Mouse (Mus musculus): ENCODE measurements around the gene Ulk3.

Ulk3 gene

DNA sequence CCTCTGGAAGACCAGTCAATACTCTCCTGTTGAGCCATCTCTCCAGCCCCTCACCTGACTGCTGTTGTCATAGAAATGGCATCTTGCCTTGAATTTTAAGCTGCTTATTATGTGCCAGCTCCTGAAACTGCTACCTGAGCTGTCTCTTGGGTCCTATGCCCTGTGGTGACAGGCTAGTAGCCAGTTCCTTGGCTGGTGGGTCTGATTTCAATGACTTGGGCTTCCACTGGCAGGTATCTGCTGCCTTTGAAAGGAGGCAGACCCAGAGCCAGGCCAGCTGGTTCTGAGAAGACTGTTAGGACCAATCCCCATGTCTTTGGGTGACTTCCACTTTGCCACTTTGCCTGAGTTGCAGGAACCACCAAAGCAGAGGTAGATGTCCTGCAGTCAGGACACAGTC lies 14.9 kb upstream of the Ulk3 start:
- no peak for DNase-seq

DNA sequence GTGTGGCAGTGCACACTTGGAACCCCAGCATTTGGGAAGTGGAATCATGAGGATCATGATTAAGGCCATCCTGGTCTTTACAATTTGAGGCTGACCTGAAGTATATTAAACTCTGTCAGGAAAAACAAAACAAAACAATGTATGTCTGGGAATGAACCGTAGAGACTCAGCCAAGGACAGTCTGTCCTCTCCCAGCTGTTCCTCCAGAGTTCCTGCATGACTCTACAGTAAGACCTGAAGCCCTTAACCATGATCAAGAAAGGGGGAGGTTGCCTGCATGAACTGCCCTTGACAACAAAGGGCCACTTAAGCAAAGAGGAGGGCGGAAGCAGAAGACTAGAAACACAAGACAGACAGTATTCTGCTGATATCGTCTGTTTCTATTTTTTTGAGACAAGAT lies 13.7 kb upstream of the Ulk3 start:
- no peak for DNase-seq

DNA sequence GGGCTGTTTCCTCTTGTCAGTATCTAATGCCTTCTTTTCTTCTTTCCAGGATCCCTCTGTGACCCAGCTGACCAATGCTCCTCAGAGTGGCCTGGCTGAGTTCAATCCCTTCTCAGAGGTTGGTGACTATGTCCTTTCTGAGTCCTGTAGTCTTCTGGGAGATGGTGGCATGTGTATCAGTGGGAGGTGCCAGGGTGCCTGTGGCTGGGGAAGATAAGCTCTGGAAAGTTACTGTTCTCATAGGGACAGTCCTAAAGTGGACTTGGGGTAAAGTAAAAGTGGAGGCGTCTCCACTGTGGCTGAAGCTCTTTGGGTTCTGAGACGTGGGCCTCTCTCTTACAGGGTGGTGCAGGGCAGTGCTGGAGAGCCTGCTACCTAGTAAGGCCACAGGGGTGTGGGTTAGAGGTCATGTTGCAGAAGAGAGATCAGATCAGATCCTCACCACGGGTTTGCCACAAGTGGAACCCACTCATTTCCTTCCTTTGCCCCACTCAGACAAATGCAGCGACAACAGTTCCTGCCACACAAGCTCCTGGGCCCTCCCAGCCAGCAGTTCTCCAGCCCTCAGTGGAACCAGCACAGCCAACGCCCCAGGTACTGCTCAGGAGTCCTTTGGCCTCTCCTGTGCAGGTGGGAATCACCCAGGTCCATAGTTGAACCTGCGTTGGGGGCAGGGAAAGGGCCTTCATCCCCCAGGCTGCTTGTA lies 12.0 kb upstream of the Ulk3 start:
- no peak for DNase-seq

DNA sequence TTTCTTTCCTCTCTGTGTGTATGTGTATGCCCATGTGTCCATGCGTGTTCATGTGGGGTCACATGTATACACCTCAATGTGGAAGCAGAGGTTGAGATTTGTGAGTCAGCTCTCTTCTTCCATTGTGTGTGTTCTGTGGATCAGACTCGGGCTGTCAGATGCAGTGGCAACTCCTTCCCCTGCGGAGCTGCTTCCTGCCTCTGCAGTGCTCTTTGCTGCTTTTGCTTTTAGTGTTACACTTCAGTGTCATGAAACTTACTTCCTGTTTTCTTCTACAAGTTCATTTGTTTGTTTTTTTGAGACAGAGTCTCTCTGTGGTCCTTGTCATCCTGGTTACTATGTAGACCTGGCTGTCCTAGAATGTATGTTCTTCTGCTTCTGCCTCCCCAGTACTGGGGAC lies 4.3 kb upstream of the Ulk3 start:
- DNase-seq = no peak

DNA sequence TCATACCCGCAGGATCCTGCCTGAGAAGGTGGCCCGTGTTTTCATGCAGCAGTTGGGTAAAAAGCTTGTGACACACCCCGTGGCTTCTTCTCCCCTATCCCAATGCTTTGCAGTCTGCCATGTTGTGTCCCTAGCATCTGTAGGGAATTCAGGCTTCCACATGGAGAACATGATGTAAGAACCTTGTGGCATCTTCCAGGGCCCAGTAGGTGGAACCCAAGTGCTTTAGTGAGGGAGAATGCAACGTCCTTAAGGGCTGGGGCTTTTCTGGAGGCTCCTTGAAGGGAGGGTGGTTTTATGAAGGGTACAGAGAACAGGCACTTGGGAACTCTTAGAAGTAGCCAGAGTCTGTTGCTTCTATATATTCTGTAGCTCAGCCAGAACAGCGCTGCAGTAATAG lies 1.5 kb downstream of the Ulk3 start:
- no peak for DNase-seq

DNA sequence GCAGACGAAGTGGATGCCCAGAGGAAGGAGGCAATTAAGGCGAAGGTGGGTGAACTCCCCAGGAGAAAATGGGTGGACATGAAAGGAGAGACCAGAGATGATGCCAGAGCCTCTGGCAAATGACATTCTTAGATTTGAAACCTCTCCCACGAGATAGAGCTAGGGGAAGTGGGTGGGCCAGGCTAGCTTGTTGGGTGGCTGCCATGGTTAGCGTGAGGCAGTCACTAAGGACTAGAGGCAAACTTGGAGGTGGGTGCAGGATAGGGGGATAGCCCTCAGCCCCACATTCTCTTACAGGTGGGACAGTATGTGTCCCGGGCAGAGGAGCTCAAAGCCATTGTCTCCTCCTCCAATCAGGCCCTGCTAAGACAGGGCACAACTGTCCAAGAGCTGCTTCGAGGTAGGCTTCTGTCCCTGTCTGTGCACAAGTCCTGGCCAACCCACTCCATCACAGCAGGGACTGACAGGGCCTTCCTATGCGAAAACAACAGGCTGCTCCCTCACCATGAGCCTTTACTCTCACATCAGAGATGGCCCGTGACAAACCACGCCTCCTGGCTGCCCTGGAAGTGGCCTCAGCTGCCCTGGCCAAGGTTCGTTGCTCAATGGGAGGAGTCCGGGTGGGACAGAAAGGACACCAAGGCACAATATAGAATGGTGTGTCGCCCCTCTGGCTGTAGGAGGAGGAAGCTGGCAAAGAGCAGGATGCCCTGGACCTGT lies 4.4 kb downstream of the Ulk3 start:
- DNase-seq = peak; percentile 41

DNA sequence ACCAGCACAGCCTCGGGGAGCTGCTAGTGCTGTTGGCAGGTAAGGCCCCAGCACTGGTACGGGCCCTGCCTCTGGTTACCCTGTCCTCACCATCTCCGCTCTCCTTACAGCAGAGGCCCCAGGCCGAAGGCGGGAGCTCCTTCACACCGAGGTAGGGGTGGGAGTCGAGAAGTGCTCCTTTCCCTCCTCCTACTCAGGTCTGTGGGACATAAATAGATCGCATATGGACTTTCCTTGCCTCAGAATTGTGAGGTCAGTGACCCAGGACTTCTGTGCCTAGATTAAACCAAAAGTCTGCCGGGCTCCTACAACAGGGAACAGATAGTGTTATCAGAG lies 4.9 kb downstream of the Ulk3 start:
- DNase-seq = no peak

DNA sequence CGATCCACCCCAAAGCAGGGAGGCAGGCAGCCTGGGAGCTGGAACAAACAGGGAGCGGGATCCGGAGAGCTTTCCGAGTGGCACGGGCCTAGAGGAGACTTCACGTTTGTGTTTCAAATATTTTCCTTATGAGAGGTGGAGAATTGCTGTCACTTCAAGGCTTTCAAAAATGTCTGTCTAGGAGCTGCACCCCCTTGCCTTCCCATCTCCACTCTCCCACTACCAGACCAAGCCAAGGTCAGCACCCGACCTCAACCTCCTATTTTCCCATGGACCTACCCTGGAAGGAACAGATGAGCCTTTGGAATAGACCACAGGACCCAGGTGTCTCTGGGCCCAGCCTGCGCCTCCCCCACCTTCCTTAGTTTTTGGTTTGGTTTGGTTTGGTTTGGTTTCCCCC lies 8.0 kb downstream of the Ulk3 start:
- no peak for DNase-seq

DNA sequence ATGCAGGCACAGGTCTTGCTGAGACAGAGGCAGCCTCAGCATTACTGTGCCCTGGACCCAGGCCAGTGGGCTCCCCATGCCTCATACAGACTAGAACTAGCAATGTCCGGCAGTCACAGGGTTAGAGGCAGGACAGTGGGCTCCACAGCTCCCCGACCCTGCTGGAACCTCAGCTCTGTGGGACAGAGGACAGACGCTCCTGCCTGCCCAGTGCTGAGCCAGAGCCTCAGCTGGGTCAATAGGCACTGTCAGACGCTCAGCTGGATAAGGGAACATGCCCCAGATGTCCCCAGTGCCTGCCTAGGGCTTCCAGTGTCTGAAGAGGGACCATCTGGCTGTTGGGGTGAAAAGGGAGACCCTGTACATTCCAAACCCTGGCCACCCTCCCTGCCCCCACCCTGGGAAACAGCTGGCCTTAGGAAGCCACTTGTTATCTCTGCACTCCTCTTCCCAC lies 8.7 kb downstream of the Ulk3 start:
- DNase-seq = no peak

DNA sequence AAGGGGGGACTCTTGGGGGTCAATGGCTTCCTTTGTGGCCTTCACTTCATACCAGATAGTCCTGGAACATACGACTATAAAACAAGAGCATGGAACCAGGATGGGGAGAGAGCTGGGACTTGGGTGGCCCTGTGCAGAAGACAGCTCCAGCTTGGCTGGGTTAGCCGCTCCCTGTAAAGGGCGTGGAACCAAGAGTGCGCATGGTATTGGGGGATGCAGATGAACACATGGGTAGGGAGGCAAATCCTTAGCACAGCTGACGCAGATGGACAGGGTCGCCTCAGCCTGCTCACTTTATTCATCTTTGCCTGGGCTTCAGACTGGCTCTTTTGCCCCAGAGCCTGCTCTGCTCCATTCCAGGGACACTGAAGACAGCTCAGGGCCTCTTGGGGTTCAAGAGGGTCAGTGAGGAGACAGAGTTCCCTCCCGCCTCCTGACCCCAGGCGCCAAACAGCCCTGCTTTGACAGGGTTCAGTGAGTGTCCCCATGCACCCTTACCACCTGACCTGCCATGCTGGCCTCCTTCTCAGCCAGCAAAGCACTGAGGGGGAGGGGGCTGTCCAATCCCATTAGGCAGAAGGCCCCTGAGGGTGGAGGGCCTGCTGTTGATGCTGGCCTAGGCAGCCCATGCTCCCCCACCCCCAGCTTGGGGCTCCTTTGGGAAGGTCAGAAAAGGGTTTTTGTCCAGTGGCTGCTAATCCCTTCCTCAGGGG lies 9.8 kb downstream of the Ulk3 start:
- DNase-seq = no peak

DNA sequence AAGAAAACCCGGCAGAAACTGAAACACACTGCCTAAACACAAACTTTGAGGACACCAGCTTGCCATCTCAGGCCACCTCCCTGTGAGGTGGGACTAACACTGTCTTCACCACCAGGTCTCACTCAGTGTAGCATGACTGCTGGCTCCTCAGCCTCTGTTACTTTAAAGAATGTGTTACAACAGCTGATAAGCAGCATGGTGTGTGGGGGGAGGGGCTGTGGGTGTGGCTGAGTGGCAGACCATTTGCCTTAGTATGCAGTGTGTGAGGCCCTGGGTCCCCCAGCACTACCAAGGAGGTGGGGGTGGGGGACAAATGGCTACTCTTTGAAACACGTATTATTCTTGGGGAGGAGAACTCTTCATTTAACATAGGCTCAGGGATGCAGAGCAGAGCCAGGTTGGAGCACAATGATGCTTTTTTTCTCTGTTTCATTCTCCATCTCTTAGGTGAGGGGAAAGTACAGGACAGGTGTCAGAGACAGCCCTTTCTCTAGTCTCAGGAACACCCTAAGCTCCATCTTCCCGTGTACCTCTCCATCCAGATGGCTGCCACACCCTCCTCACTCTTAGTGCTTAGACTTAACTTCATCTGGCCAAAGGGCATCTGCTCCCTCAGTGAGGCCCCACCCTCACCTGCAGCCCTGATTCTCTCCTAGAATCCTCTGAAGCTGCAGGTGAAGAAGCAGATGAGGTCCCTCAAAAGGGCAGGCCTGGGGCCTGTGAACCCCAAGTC lies 11.5 kb downstream of the Ulk3 start:
- no peak for DNase-seq

DNA sequence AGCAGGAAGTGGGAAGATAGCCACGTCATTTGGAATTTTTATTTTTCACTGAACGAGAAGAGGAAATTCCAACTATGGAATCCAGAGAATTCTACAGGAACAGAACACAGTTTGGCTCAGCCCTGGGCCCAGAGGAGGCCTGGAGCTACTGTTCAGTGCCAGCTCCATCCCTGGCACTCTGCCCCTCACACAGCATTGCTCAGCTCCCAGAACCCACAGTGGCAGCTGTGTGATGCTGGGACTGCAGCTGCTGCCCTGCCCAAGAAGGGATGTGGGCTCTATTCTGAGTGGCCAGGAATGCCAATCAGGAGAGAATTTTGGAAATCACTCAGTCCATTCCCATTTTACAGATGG lies 12.1 kb downstream of the Ulk3 start:
- DNase-seq = peak; percentile 75

DNA sequence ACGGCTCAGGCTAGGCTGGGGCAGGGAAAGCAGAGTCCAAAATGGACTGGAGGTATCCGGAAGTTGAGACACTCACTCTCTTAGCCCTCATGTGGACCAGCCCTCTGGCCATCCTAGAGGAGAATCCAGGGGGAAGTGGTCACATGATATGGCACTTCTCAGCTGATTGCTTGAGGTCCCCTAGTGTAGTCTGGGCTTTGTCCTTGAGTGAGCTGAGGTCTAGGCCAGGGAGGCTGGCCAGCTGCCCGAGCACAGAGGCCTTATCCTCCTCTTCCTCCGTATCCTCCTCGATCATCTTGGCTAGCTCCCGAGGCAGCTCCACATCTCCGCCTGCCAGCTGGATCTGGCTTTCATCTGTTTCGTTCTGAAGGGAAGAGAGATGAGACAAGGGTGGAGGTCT lies 12.8 kb downstream of the Ulk3 start:
- no peak for DNase-seq

DNA sequence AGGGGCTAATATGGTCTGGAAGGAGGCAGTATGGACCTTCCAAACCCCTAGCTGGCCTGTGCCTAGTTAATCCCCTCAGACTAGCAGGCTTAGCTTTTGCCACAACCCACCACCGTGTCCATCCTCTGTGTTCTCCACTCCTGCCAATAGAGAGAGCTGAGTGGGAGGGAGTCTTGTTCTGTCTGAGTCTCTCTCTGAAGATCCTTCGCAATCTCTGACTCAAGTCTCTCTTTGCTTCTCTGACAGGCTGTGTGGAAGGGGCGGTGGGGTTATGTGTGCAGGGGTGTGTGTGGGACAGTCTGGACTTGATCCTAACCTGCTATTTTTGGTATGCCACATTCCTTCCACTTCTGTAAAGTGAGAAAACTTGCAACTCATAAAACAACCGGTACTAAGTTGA lies 15.6 kb downstream of the Ulk3 start:
- no peak for DNase-seq

DNA sequence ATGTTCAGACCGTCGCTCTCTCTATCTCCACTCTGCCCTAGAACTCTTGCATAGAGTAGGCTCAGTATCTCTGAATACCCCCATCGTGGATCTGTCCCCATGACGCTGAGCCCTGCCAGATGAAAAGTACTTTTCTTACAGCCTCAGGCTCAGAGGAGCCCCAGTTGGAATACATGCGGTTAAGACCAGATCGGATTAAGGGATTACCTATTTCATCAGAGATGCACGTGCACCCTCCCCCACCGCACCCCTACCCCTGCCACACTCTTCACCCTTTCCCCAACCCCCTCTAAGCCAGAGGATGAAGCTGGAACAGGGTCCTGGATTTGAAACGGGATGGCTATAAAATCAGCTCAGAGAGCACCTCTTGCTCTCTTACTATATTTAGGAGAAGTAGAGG lies 16.3 kb downstream of the Ulk3 start:
- DNase-seq = no peak

DNA sequence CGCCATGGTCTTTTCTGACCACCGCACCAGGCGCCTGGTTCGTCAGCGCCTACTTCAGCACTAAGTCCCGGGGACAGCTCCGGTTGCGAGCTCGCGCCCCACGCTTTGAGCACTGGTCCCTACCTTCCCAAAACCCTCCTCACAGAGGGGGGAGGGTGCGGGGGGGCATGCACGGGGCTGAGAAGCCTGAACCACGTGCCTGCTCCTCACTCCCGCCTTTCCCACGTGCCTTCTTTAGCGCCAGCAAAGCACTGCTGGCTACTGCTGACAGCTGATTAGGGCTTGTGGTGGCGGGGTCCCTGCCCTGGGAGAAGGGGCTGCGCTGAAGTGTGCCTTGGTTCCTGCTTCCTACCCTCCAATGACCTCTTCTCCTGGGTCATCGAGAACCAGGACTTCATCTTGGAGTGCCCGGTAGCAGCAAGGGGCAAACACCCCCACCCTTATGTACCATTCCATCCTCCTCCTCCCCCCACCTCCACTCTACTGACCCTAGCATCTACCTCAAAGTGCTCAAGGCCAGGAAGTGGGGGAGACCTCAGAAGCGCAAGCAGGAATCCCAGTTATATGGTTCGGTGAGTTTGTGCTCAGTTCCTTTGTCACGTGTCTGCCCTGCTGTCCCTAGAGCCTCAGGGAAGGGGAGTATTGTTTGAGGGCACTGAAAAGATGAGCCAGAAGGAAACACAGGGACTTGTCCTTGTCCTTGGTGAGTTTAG lies 17.0 kb downstream of the Ulk3 start, which contains the start of gene Cplx3:
Gene Cplx3 (minus strand): TSS at position 143 of the 713 bp plus-strand sequence.
- no peak for DNase-seq

DNA sequence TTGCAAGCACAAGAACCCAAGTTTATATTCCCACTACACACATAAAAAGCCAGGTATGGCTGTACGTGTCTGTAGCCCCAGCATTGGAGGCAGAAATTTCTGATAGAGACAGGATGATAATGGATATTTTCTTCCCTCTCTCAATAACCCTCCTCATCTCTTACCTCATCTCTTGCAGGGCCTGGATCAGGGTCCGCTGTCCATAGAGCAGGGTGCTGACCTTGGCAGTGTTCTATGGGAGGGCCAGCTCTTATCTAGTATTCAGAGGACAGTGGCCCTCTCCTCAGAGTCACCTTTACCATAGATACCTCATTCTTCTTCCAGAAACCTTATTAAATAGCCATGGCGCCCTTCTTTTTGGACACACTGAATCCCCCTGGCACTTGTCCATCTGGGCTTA lies 20.6 kb downstream of the Ulk3 start:
- DNase-seq = no peak

DNA sequence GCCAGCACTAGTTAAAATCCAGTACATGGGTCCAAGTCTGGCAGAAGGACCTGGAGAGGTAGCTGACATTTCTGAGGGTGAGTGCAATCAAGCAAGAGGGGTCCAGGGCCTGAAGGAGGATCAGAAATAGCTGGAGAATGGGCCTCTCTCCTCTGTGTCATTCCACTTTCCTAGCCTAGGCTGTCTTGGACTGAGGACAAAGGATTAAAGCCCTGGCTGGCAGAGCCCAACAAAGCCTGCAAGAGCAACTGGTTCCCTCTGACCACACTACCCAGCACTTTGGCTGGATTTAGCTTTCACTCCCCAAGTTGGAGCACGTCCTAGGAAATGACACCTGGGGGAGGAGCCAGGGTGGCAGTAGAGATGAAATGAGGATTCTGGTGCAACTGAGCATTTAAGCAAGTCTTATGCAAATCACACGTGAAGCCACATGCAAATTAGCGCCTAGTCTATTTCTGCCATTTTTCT lies 21.1 kb downstream of the Ulk3 start:
- no peak for DNase-seq

DNA sequence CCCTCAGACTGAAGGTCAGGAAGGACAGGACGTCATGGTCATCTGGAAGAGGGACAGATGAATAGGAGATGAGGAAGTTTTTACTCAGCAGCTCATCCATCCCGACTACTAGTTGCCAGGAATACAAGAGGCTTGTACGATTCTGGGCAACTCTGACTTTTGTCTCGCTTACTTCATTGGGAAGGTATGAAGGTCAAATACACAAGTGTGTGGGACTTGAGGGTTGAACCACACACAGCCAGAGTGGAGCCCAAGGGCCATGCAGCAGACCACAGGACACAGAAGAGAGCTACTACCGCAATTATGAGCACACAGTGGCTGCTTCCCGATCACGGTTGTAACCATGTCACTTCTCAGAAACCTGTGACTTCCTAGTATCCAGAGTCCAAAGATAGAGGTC lies 23.3 kb downstream of the Ulk3 start:
- no peak for DNase-seq

DNA sequence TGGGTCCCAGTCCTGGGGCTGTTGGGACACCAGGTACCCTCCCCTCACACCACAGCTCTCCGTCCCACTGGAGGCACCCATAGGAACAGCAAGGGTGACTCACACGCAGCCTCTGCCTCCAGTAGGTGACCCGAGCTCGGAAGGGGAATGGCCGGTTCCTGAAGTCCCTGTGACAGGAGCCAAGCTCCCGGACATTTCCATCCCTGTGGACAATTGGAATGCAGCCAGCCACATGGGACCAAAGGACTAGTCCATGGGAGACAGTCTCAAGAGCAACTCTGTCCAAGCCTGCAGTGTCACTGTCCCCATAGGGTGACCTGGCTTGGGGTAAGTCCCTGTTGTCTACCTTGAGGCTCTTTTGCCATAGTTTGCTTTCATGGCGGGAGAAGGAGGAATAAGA lies 24.7 kb downstream of the Ulk3 start:
- DNase-seq = no peak

DNA sequence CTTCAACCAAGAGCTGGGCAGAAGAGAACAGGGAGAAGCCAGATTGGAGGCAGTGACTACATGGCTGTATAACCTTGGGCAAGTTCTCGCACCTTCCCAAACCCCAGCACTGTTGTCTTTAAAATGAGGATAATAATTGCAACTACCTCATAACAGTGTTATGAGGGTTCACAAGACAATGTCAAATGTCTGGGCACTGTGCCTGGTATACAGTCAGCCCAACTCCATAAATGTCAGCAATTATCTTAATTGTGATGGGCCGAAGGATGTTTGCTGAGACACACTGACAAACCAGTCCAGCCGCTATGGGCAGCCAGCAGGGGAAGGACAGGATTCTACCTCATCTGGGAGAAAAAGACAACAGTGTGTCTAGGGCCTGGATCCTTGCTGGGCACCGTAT lies 25.5 kb downstream of the Ulk3 start:
- no peak for DNase-seq

DNA sequence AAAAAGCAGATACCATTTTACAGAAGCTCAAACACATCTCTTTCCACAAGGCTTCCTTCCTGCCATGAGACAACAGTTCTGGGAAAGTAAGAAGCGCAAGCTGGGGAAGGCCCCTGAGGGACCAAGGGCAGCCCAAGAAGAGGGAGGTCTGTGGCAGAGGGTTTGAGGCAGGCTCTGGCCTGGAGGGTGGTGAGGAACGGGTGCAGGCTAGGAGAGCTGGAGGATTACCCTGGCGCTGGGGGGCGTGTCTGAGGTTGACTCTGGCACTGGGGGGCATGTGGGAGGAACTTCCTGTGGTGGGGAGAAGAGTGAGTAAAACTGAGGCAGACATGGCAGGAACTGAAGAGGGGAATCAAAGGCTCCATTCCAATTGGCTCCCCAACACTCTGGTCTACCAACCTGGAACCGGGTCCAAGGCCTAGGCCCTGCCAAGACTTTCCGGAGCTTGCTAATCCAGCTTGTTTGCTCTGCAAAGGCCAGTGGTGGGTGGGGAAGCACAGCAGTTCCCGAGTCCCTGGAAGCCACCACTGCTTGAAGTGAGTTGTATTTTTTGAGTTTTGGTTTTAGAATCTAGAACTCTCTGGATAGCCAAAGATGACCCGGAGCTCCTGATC lies 28.4 kb downstream of the Ulk3 start:
- no peak for DNase-seq
